Mouse (Mus musculus) intestine, embryonic 14.5 days (tissue): ENCODE data around the gene Chic1. TPM values are rescaled to one million over a fixed set of nuclear protein-coding genes. Genes with fewer than 3 reads are reported as not detected.

Experiments used
- ATAC-seq: fragments of 200-750 bp; cut with Nextera tagmentation; replicated peaks from 2 replicates; pipeline ENCODE4 v1.8.0; 2017; ENCODE audit warnings: low read depth, moderate number of reproducible peaks, moderate TSS enrichment, moderate library complexity; ENCODE audit not compliant: low FRiP score, low TSS enrichment
- DNase-seq: peaks from one replicate; pipeline ENCODE4 v3.0.0-alpha.2; 2018; ENCODE audit warnings: low spot score
- H3K27ac ChIP-seq: fragments of 300-500 bp; sonication (generic); 2 replicates; pipeline ENCODE4 v1.5.1; 2014; ENCODE audit warnings: low read depth, mild to moderate bottlenecking, control low read depth
- H3K27me3 ChIP-seq: fragments of 300-500 bp; sonication (generic); replicated peaks from 2 replicates; pipeline ENCODE4 v1.6.1; 2014; ENCODE audit warnings: low read length, control low read depth; ENCODE audit not compliant: control insufficient read depth, insufficient read depth
- H3K36me3 ChIP-seq: fragments of 300-500 bp; sonication (generic); 2 replicates; pipeline ENCODE4 v1.6.1; 2014; ENCODE audit warnings: low read length, control low read depth; ENCODE audit not compliant: control insufficient read depth, insufficient read depth
- H3K4me1 ChIP-seq: fragments of 300-500 bp; sonication (generic); replicated peaks from 2 replicates; pipeline ENCODE4 v1.6.1; 2014; ENCODE audit warnings: low read length, control low read depth, mixed read lengths; ENCODE audit not compliant: control insufficient read depth, insufficient read depth
- H3K4me2 ChIP-seq: fragments of 300-500 bp; sonication (generic); 2 replicates; pipeline ENCODE4 v1.6.1; 2014; ENCODE audit warnings: low read length
- H3K4me3 ChIP-seq: fragments of 300-500 bp; sonication (generic); 2 replicates; pipeline ENCODE4 v1.5.1; 2014; ENCODE audit warnings: low read depth, low read length, control low read depth, mixed read lengths
- H3K9ac ChIP-seq: fragments of 300-500 bp; sonication (generic); 2 replicates; pipeline ENCODE4 v1.6.1; 2014; ENCODE audit warnings: mild to moderate bottlenecking, low read length
- H3K9me3 ChIP-seq: fragments of 300-500 bp; sonication (generic); 2 replicates; pipeline ENCODE4 v1.6.1; 2016; ENCODE audit warnings: low read length, control low read depth; ENCODE audit not compliant: control insufficient read depth
- WGBS: fragments of 180-500 bp; shearing (Covaris S2); extraction: QIAGEN DNeasy Blood & Tissue Kit; methylation state at CpG from one replicate; pipeline ENCODE4 v1.1.7; 2014; 5-methylcytosine and 5-hydroxymethylcytosine counted together
- polyA plus RNA-seq: library from polyadenylated mRNA; unstranded; fragments of >200 nt; fragmentation: Nextera tagmentation; extraction: Ambion mirVana; gene quantifications from 2 replicates; pipeline ENCODE4 v1.2.1, GENCODE M21; 2014

The Chic1 gene
- polyA plus RNA-seq, 1 experiment from 2014 or later: 6.0 TPM

GRCm38 (mm10) chrX:103341369-103342113 lies 14.7 kb upstream of the Chic1 start:
- WGBS: 57% methylated on average over 3 of the region's 3 CpGs
- no peak overlapping the region for H3K27ac ChIP-seq
- no peak for ATAC-seq
- no peak overlapping the region for H3K9ac ChIP-seq
- no peaks in the 10 kb centered on the region for H3K4me1 ChIP-seq
- H3K9me3 ChIP-seq: no peaks in the 10 kb centered on the region
- H3K4me2 ChIP-seq: no peak overlapping the region
- no peaks in the 10 kb centered on the region for H3K27me3 ChIP-seq
- H3K36me3 ChIP-seq: no peaks in the 10 kb centered on the region
- DNase-seq: no peak
- no peak overlapping the region for H3K4me3 ChIP-seq

GRCm38 (mm10) chrX:103355784-103356183 lies 492 bp upstream of the Chic1 start:
- 41% methylated on average over 5 of the region's 5 CpGs for WGBS
- ATAC-seq: peak; percentile 62; the same call in 1 of the 2 replicates
- no peak overlapping the region for H3K27ac ChIP-seq
- peak overlapping the region; percentile 50 for H3K4me3 ChIP-seq
- H3K9ac ChIP-seq: no peak overlapping the region
- H3K36me3 ChIP-seq: no peaks in the 10 kb centered on the region
- peaks cover 25% of the 10 kb centered on the region for H3K27me3 ChIP-seq
- DNase-seq: no peak
- no peaks in the 10 kb centered on the region for H3K9me3 ChIP-seq
- peak overlapping the region; percentile 51 for H3K4me2 ChIP-seq
- no peaks in the 10 kb centered on the region for H3K4me1 ChIP-seq

DNA sequence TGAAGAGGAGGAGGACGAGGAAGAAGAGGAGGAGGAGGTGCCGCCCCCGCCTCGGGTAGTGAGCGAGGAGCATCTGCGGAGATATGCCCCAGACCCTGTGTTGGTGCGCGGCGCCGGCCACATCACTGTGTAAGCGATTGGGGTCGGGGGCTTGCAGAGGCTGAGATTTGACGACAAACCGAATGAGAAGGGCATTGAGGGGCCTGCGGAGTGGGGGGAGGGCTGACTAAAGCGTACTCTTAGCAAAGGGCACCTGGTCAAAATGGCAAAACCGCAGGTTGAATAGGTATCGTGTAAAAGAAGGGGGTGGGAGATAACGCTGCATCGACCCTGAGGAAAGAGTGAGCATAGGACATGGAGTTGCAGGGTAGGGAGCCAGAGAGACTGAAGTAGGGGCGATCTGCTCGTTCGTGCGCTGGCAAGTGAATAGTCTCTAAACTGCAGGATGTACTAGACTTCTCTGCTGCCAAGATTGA lies 523 bp downstream of the Chic1 start:
- Histone ChIP-seq H3K9me3 (no peaks in the 10 kb centered on the region), H3K4me2 (peak overlapping the region; percentile 51), H3K27ac (no peak overlapping the region), H3K36me3 (no peaks in the 10 kb centered on the region), H3K9ac (peak overlapping the region; percentile 49), H3K4me3 (peak overlapping the region; percentile 50), H3K4me1 (no peaks in the 10 kb centered on the region), H3K27me3 (peaks cover 20% of the 10 kb centered on the region)
- WGBS: 6% methylated on average over 24 of the region's 24 CpGs
- peak; percentile 77; the same call in 1 of the 2 replicates for ATAC-seq
- DNase-seq: no peak

DNA sequence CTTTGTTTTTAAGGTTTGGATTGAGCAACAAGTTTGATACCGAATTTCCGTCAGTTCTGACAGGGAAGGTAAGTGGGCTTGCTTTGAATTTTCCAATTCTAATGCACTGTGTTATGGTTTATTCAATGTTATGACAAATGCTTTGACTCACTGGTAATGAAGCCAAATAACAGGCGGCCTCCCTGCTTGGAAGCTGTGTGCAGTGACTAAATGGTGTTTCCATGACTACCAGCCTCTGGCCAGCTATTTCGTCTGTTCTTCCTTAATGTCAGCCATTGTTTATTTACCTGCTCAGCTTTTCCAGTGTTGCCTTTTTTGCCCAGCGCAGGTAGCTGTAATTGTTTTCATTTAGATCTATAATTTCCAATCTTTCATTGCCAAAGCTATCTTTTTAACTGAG lies 9.9 kb downstream of the Chic1 start:
- 46% methylated on average over 5 of the region's 5 CpGs for WGBS
- H3K27ac ChIP-seq: no peak overlapping the region
- H3K9me3 ChIP-seq: no peaks in the 10 kb centered on the region
- no peak for DNase-seq
- no peaks in the 10 kb centered on the region for H3K36me3 ChIP-seq
- ATAC-seq: no peak
- H3K4me3 ChIP-seq: no peak overlapping the region
- no peak overlapping the region for H3K9ac ChIP-seq
- peaks cover 3% of the 10 kb centered on the region; the same call in 1 of the 2 replicates for H3K27me3 ChIP-seq
- no peak overlapping the region for H3K4me2 ChIP-seq
- H3K4me1 ChIP-seq: no peaks in the 10 kb centered on the region

DNA sequence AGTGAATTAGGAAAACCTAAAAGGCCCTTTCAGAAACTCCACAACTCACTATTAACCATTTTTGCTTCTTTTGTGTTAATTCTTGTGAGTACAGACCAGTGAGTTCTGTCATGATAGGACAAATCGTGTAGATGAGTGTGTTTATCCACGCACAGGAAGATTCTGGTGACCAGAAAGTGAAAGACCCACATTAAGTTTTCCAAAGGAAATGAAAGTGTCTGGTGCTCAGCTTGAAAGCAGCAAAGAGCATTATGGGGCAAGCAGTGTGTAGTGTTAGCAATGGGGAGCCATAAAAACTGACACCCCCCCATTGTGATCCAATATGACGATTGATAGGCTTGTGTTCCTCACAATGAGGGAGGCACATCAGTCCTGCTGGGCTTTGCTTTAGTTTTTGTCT lies 12.4 kb downstream of the Chic1 start:
- ATAC-seq (no peak), DNase-seq (no peak)
- Histone ChIP-seq H3K36me3 (no peaks in the 10 kb centered on the region), H3K4me3 (no peak overlapping the region), H3K4me1 (no peaks in the 10 kb centered on the region), H3K9me3 (no peaks in the 10 kb centered on the region), H3K9ac (no peak overlapping the region), H3K27ac (no peak overlapping the region), H3K27me3 (0 out of 2 replicates have a peak, but pooled peaks cover 3% of the 10 kb centered on the region), H3K4me2 (no peak overlapping the region)
- 69% methylated on average over 3 of the region's 3 CpGs for WGBS

DNA sequence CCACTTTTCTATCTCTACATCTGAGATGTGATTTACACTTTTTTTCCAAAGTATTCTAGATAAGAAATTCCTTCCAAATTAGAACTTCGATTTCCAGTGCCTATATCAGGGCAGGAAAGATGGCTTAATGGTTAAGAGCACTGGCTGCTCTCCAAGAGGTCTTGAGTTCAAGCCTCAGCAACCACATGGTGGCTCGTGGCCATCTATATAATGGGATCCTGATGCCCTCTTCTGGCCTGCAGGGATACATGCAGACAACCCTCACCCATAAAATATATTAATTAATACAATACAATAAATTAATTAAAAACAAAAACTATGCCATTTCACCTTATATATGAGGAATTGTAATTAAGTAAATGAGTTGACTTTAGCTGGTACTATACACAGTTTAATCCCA lies 14.9 kb downstream of the Chic1 start:
- 74% methylated on average over 2 of the region's 2 CpGs for WGBS
- Histone ChIP-seq H3K4me1 (no peaks in the 10 kb centered on the region), H3K4me3 (no peak overlapping the region), H3K27ac (no peak overlapping the region), H3K9ac (no peak overlapping the region), H3K36me3 (no peaks in the 10 kb centered on the region), H3K9me3 (no peaks in the 10 kb centered on the region), H3K4me2 (no peak overlapping the region), H3K27me3 (0 out of 2 replicates have a peak, but pooled peaks cover 3% of the 10 kb centered on the region)
- DNase-seq: no peak
- no peak for ATAC-seq

GRCm38 (mm10) chrX:103371627-103372026 lies 15.4 kb downstream of the Chic1 start:
- Histone ChIP-seq H3K4me2 (no peak overlapping the region), H3K36me3 (no peaks in the 10 kb centered on the region), H3K9ac (no peak overlapping the region), H3K4me1 (no peaks in the 10 kb centered on the region), H3K27me3 (0 out of 2 replicates have a peak, but pooled peaks cover 3% of the 10 kb centered on the region), H3K9me3 (no peaks in the 10 kb centered on the region), H3K4me3 (no peak overlapping the region), H3K27ac (no peak overlapping the region)
- ATAC-seq (no peak), DNase-seq (no peak)
- 45% methylated on average over 2 of the region's 2 CpGs for WGBS

DNA sequence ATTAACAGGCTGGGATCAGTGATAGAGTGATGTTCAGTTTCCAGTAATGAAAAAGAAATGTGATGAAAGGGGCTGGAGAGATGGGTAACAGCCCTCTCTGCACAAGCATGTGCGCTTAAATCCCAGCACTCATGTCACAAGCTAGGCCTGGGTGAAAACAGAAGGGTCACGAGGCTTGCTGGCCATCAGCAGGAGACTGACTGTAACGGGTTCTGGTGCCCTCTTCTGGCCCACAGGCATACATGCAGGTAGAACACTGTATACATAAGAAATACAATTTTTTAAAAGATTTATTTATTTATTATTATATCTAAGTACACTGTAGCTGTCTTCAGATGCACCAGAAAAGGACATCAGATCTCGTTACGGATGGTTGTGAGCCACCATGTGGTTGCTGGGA lies 18.0 kb downstream of the Chic1 start:
- 0 out of 2 replicates have a peak, but pooled peaks cover 3% of the 10 kb centered on the region for H3K27me3 ChIP-seq
- 65% methylated on average over 5 of the region's 5 CpGs for WGBS
- no peak overlapping the region for H3K4me3 ChIP-seq
- H3K9me3 ChIP-seq: no peaks in the 10 kb centered on the region
- H3K9ac ChIP-seq: no peak overlapping the region
- no peak overlapping the region for H3K4me2 ChIP-seq
- DNase-seq (no peak), ATAC-seq (no peak)
- H3K27ac ChIP-seq: no peak overlapping the region
- no peaks in the 10 kb centered on the region for H3K36me3 ChIP-seq
- H3K4me1 ChIP-seq: no peaks in the 10 kb centered on the region

- no peaks in the 10 kb centered on the region; the same call in 1 of the 2 replicates for H3K36me3 ChIP-seq
- no peak for DNase-seq
- H3K27me3 ChIP-seq: peaks cover 6% of the 10 kb centered on the region; the same call in 1 of the 2 replicates
- H3K4me3 ChIP-seq: no peak overlapping the region
- no peaks in the 10 kb centered on the region for H3K9me3 ChIP-seq
- 71% methylated on average over 3 of the region's 3 CpGs for WGBS
- H3K4me1 ChIP-seq: no peaks in the 10 kb centered on the region
- H3K27ac ChIP-seq: no peak overlapping the region
- no peak overlapping the region for H3K4me2 ChIP-seq
- no peak overlapping the region for H3K9ac ChIP-seq
- ATAC-seq: no peak
Measured at GRCm38 (mm10) chrX:103384528-103384927, 28.3 kb downstream of the Chic1 start.
